In the genomic region with DNA sequence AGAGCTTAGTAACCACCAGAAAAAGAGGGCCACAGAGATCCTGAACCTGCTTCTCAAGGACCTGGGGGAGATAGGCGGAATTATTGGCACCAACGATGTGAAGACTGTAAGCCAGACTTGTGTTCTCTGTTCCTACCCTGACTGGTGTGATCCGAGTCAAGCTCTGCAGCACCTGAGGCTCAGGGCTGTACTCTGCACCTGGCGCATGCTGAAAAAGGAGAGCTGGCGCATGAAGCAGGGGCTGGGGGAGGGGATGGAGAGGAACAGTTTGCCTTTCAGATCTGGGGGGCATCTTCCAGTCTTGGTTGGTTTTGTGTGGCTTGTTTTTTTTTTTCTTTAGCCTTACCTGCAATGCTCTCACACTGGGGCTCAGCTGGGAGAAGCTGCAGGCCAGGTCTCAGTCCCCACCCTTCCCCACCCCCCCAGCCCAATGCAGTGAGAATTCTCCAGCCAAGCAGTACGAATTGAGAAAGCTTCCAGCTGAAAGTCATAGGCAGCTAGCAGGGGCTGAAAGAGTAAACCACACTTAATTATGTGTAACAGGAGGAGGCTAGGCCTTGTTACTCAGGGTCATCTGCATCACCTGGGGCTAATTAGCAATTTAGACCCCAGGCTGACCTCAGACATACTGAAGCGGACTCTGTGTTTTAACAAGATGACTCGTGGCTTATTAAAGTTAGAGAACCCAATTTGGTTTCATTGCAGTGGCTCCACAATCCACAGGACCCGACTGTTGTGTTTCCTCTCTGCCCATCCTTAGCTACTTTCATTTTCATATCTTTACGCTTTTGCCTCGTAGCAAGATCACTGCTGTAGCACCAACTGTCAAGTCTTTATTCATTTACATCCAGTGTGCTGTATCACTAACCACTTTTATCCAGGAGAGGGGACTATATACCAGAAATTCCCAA, we compare ENCODE assay signal across 9 mouse cellular contexts. TPM values are rescaled to one million over a fixed set of nuclear protein-coding genes. Genes with fewer than 3 reads are reported as not detected.
DNase-seq lines count a peak whose midpoint lies in the region; ATAC-seq and TF ChIP-seq lines count a peak whose summit lies in the region.
"Had no signal": no experiment of that assay in that cellular context is flagged by ENCODE, and none has a peak within 500 bp of the region (broad histone marks: within the 10 kb centered on the region; RNA-seq: fewer than 3 reads in every experiment).

No protein-coding gene starts in this region.

- intact Hi-C loops in left cerebral cortex, postnatal 36 days (cut with DNase I), result no loop called here

- peak; percentile 22 for DNase-seq in hindbrain, embryonic 10.5 days (ENCODE audit: low spot score)
- DNase-seq in G1E (ENCODE audit: low spot score), result no peak
- no peak for DNase-seq in forebrain, embryonic 14.5 days (ENCODE audit: low spot score)
- DNase-seq in c-Kit-positive CD71-positive TER-119-positive erythroid progenitor cells, embryonic 14.5 days (ENCODE audit: low spot score), result no peak
- no peak for DNase-seq in urinary bladder, postnatal 10 days (ENCODE audit: low spot score)
- DNase-seq in left cerebral cortex, postnatal 36 days (ENCODE audit: low spot score in 2 of 2), result no peak
- DNase-seq: cerebellum, adult 9-11 months had no signal

- ATAC-seq in hindbrain, embryonic 16.5 days, result no peak
- no peak for ATAC-seq in G1E (ENCODE audit: extremely low read depth, insufficient number of reproducible peaks, low FRiP score, poor library complexity, severe bottlenecking)
- ATAC-seq in forebrain, embryonic 14.5 days, result no peak
- ATAC-seq in megakaryocyte, adult 5-6 weeks (ENCODE audit: poor library complexity, severe bottlenecking), result peak; percentile 45

- WGBS in hindbrain, embryonic 10.5 days, result 59% methylated on average over 11 of the region's 11 CpGs
- 75% methylated on average over 11 of the region's 11 CpGs for WGBS in hindbrain, embryonic 16.5 days
- 59% methylated on average over 11 of the region's 11 CpGs for WGBS in forebrain, embryonic 14.5 days

- no peak for TF ChIP-seq CTCF in G1E (IDR thresholded peaks at IDR 0.05; ENCODE audit: low read depth, low read length)

- H3K4me2 ChIP-seq in hindbrain, embryonic 16.5 days (ENCODE audit: low read length), result no peak overlapping the region
- no peak overlapping the region for H3K4me2 ChIP-seq in forebrain, embryonic 14.5 days (ENCODE audit: low read length)

- H3K9me3 ChIP-seq in hindbrain, embryonic 10.5 days, result no peaks in the 10 kb centered on the region
- no peaks in the 10 kb centered on the region for H3K9me3 ChIP-seq in hindbrain, embryonic 16.5 days (ENCODE audit: control insufficient read depth, low read length)
- no peaks in the 10 kb centered on the region for H3K9me3 ChIP-seq in G1E (replicated peaks)
- H3K9me3 ChIP-seq in forebrain, embryonic 14.5 days (replicated peaks; ENCODE audit: control insufficient read depth, low read length), result no peaks in the 10 kb centered on the region

- H3K9ac ChIP-seq in hindbrain, embryonic 16.5 days (ENCODE audit: low read depth, low read length), result no peak overlapping the region
- H3K9ac ChIP-seq in forebrain, embryonic 14.5 days (ENCODE audit: low read length), result no peak overlapping the region

- no peaks in the 10 kb centered on the region for H3K27me3 ChIP-seq in hindbrain, embryonic 10.5 days (ENCODE audit: insufficient read depth, poor library complexity, severe bottlenecking)
- H3K27me3 ChIP-seq in hindbrain, embryonic 16.5 days (replicated peaks; ENCODE audit: control insufficient read depth, insufficient read depth, low read length), result no peaks in the 10 kb centered on the region
- H3K27me3 ChIP-seq in G1E (ENCODE audit: insufficient read depth, low read length), result peaks cover 4% of the 10 kb centered on the region; the same call in 1 of the 2 replicates
- H3K27me3 ChIP-seq in forebrain, embryonic 14.5 days (replicated peaks; ENCODE audit: control insufficient read depth, insufficient read depth, low read length), result no peaks in the 10 kb centered on the region

- H3K36me3 ChIP-seq in hindbrain, embryonic 10.5 days, result peaks cover 91% of the 10 kb centered on the region
- peaks cover 10% of the 10 kb centered on the region; the same call in 1 of the 2 replicates for H3K36me3 ChIP-seq in hindbrain, embryonic 16.5 days (ENCODE audit: control insufficient read depth, insufficient read depth, low read length)
- H3K36me3 ChIP-seq in G1E (replicated peaks), result peaks cover 3% of the 10 kb centered on the region
- peaks cover 81% of the 10 kb centered on the region for H3K36me3 ChIP-seq in forebrain, embryonic 14.5 days (ENCODE audit: control insufficient read depth, insufficient read depth, low read length)

- H3K4me1 ChIP-seq in hindbrain, embryonic 10.5 days (replicated peaks), result peaks cover 16% of the 10 kb centered on the region; the same call in 1 of the 2 replicates
- H3K4me1 ChIP-seq in hindbrain, embryonic 16.5 days (ENCODE audit: control insufficient read depth, insufficient read depth, low read depth, low read length), result no peaks in the 10 kb centered on the region
- peaks cover 59% of the 10 kb centered on the region for H3K4me1 ChIP-seq in G1E (ENCODE audit: insufficient read depth, low read depth, low read length)
- H3K4me1 ChIP-seq in forebrain, embryonic 14.5 days (ENCODE audit: control insufficient read depth, insufficient read depth, low read length), result no peaks in the 10 kb centered on the region

- H3K27ac ChIP-seq in hindbrain, embryonic 10.5 days, result peak overlapping the region; percentile 35; the same call in 1 of the 2 replicates
- no peak overlapping the region for H3K27ac ChIP-seq in hindbrain, embryonic 16.5 days (ENCODE audit: low read depth, low read length)
- H3K27ac ChIP-seq in forebrain, embryonic 14.5 days (ENCODE audit: low read depth, low read length), result peak overlapping the region; percentile 1; the same call in 1 of the 2 replicates

- H3K4me3 ChIP-seq in hindbrain, embryonic 10.5 days, result no peak overlapping the region
- H3K4me3 ChIP-seq in hindbrain, embryonic 16.5 days (ENCODE audit: low read length), result no peak overlapping the region
- H3K4me3 ChIP-seq in G1E (ENCODE audit: low read depth, low read length), result peak overlapping the region; percentile 34; the same call in 1 of the 2 replicates
- no peak overlapping the region for H3K4me3 ChIP-seq in forebrain, embryonic 14.5 days (ENCODE audit: low read depth, low read length)

RNA-seq across cellular contexts. Expression of a gene that starts 54.5 kb away (rescaled TPM):
- 1.6 and 1.8 TPM in 2 replicates for polyA plus RNA-seq in hindbrain, embryonic 10.5 days (2016; fragmentation: Nextera tagmentation; extraction: Ambion mirVana)
- polyA plus RNA-seq in hindbrain, embryonic 16.5 days (2015; fragmentation: Nextera tagmentation; extraction: Ambion mirVana), result 15.6 and 18.8 TPM in 2 replicates
- total RNA-seq in G1E (2014; fragmentation: Nextera tagmentation), result not detected in 2 replicates
- total RNA-seq in G1E (2017), result 0.16 TPM in 1 of 2 replicates, not detected in the other
- polyA plus RNA-seq in G1E (2012), result not detected in 2 replicates
- polyA plus RNA-seq in forebrain, embryonic 14.5 days (2014; fragmentation: Nextera tagmentation; extraction: Ambion mirVana), result 8.7 and 10.7 TPM in 2 replicates
- total RNA-seq in megakaryocyte, adult 5-6 weeks (2015), result 0.09 and 0.27 TPM in 2 replicates
- total RNA-seq in megakaryocyte, adult 5-6 weeks (2017), result 0.20 and 0.26 TPM in 2 replicates
- 1 to 10 TPM; 7.8 to 9.0 TPM for total RNA-seq in left cerebral cortex, postnatal 36 days (2021)
